Mouse (Mus musculus): ENCODE measurements at regions not wholly inside any gene's neighbourhood (a gene's known extent, or its start where the extent isn't known, plus 50 kb on each side); places are given as distances from the start of the nearest gene placed in this dataset.

DNA sequence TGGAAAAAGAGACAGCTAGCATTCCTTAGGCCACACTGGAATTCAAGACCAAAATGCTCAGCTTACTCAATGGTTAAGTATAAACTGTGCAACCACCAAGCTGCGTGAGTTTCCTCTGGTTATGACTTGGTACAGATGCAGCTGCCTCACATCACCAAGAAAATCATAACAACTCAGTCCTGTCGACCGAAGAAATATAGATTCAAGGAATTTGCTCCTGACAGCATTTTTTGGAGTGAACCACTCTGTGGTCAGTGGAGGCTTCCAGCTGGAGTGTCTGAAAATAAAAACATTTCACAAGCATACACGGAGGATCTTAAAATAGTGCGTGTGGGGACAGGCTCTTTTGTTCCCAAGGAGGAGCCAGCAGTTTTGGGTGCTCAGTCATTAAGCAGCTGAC is 253.8 kb downstream of the Bckdhb start:
- DNase-seq (ENCODE audit: low read depth, low spot score), result no peak

DNA sequence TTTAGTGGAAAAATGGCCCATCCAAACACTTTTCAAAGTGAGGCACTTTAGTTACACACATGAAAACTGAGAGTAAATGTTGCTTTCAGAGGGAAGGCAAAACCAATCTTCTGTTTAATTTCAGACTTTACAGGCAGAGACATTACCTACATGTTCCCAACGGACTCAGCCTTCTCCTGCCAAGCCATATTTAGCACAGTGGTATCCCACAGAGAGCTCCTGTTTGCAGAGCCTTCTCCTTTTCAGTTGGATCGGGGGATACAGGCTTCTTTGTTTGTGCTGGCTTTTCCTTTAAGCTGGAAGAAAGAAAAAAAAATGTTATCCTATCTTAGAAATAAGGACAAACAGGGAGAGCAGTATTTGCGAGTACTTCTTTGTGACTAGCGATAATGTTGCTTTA is 254.3 kb downstream of the Bckdhb start:
- no peak for DNase-seq (ENCODE audit: low read depth, low spot score)

DNA sequence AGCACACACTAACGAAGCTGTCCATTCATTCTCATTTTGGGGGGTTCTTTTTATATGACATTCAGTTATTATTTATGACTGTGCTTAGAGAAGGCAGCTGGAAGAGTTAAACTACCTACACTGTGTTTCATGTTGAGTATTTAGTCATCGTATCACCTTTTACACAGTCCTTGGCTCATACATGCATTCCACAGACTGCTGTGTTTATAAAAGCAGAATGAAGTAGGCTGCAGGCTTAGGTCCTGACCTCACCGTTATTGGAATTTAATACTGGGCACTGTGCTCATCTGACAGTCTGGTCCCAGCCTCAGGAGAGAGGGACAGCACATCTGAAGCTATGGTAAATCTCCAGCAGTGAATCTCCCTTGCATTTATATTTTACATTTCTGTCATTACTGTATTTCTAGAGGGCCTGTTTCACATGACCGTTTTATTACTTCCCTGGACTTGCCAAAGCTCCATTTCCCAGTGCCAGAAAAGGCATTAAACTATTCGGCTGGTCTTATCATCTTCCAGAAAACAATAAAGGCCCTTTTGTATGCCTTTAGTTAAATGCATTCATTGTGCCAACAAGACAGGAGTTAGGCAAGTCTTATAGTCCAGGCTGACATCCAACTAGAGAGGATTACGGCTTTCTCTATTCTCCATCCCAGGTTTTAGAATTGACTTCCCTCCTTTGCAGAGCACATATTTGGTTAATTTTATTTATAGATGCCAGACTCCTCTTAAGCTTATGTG is 258.9 kb downstream of the Bckdhb start:
- no peak for DNase-seq (ENCODE audit: low read depth, low spot score)

DNA sequence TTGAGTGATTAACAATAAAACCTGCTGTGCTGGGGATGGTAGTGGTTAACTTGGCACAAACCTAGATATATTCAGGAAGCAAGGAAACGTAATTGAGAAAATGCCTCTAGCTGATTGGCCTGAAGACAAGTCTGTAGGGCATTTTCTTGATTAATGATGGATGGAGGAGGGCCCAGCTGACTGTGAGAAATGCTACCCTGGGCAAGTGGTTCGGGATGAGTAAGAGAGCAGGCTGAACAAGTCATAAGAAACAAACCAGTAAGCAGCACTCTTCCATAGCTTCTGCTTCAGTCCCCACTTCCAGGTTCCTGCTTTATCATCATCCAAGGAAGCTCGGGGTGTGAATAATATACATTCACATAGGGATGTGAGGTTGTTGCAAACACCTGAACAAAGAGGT is 262.6 kb downstream of the Bckdhb start:
- no peak for DNase-seq (ENCODE audit: low read depth, low spot score)

DNA sequence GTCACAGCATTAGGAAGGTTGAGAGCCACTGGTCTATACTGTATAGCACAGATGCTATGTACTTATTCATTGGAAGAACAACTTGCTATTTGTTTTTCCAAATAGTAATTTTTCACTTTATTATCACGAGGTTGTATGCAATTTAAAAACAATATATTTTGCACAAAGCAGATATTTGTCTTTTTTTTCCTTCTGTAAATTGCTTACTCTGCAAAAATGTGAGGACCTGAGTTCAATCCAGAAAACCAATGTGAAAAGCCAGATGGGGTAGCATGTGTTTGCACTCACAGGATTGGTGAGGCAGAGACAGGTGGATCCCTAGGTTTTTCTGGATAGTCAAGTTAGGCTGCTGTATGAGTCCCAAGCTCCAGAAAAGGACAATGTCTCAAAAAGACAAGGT is 268.5 kb downstream of the Bckdhb start:
- no peak for DNase-seq (ENCODE audit: low read depth, low spot score)

DNA sequence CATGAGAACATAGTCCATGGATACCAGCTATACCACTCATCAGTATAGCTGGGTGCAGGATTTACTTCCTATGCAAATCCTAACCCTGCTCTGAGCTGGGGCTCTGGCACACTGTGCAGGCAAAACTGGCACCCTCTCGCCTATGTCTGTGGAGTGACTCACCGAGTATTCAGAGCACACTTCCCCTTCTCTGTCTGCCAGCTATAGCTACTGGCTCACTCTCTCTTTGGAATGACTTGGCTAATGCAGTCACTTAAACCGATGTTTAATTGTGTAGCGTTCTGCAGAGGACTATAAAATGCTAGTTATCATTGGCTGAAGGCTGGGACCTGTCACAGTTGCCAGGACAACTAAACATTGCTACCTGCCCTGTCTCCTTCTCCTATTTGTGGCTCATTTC is 269.8 kb downstream of the Bckdhb start:
- no peak for DNase-seq (ENCODE audit: low read depth, low spot score)

DNA sequence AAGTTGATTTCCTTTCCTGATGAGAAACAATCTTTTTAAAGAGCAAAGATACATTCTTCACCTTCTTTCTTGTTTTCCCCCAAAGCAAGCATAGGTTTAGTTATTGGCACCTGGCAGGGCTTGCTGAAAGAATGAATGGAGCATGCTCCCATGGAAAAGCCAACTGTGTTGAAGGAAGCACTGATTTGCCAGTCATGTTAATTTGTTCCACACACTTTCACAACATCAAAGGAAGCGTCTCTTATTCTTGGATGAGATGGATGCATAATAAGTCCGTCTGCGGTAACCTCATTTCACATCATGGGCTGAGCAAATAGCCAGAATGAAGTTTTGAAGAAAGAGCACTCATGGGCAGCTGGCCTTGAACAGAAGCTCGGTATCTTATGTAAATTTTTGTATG is 270.4 kb downstream of the Bckdhb start:
- no peak for DNase-seq (ENCODE audit: low read depth, low spot score)

DNA sequence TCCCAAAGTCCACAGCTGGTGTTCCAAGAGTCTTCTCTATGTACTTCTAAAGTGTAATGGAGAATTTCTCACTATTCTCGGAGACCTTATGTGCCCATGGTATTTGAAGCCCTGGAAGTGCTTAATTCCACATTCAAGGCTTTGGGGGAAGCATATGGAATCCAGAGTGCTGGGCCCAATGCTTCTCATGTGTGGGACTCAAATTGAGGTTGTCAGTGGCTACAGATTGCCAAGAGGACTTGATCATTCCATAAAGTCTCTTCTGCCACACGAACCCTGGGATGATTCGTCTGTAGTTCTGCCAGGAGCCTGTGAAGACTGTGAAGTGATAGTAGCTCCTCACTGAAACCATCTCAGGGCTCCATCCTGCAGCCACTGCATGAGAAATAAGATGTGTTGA is 275.3 kb downstream of the Bckdhb start:
- DNase-seq (ENCODE audit: low read depth, low spot score), result no peak

DNA sequence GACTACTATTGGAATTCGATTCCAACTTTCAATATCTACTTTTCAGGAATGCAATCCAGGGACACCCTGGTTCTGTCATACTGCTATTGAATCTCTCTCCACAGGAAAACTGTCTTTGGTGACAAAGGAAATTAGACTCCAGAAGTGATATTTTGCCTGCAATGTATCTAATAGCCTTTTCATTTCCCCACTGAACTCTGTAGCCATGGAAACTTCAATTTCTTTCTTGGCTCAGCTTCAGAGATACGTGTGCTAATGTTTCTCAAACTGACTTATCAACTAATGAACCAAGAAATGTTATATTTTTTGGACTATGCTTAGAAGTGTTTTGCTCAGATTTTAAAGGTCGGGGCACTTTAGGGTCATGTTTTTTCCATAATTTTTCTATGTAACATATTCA is 279.1 kb downstream of the Bckdhb start:
- DNase-seq (ENCODE audit: low read depth, low spot score), result no peak

DNA sequence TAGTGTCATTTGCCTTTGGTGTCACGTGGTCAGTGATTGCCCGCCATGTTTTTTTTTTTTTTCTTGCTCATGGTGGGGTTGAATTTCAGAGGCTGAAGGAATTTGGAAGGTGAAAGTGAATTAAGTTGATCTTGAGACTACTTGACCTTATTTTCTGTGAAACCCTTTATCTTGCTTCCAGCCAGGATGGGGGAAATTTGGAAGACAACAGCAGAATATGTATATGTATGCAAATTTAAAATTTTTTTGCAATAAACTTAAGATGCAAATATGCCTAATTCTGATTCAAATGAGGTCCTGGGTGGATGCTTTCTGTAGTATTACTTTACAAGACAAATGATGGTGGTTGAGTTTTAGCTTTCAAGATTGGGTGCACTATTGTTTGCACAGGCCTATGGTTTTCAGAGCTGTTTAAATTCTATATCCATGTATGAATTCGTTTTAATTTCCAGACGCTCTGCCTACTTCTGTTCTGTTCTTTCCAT is 315.6 kb downstream of the Bckdhb start:
- DNase-seq (ENCODE audit: low read depth, low spot score), result no peak

DNA sequence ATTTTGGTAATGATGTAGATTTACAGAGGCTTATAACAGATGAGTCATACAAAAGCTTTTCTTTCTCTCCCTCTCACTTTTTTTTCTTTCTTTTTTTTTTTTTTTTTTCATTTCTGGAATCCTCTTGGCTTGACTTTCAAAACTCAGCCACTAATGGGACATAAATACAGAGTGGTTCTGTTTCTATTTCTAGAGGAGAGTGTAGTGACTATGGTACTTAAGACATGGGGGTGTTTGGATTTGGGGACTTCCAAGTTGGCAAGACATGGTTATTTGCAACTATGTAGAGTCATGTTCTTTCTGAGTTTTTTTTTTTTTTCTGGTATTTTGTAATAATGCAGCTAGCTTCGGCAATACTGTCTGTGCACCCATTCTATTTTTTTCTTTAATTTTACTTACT is 324.8 kb downstream of the Bckdhb start:
- no peak for DNase-seq (ENCODE audit: low read depth, low spot score)

DNA sequence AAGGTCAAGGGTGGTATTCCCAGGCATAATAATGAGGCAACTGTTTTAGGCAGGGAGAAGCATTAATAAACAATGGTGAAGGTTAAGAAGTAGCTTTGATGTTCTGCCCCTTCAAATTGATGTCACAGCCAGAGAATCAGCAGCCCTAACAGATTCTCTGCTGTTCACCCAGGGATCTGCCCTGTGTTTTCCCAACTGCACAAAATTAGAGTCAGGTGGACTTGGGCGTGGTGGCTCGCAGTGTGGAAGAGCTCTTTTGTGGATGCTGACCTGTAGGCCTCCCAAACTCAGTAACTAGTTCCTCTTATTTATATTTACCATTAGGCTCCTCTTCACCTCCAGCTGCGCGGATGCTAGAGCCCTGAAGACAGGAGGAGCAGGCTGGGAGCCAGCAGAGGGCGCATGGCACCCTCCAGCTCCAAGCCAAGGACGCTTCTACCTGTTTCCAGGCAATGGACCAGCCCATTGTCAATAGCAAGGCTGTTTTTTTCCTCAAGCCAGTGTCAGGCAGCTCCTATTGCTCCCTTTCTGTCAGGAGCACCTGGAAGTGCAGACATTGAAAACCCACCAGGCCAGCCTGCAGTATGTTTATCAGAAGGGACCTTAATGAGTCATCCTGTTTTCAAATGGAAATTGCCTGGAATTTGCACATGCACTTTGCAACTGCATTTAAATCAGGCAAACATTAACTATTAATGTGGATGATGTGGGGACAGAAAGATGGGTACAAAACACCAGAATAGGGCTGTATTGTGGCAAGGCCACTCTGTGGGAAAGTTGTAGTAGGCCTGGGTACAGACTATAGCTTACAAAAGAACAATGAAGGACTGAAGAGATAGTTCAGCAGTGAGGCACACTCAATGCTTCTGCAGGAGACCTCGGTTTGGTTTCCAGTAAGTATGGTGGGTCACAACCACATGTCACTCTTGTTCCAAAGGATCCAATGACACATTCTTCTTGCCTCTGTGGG is 328.4 kb downstream of the Bckdhb start:
- peak; percentile 51 for DNase-seq (ENCODE audit: low read depth, low spot score)

DNA sequence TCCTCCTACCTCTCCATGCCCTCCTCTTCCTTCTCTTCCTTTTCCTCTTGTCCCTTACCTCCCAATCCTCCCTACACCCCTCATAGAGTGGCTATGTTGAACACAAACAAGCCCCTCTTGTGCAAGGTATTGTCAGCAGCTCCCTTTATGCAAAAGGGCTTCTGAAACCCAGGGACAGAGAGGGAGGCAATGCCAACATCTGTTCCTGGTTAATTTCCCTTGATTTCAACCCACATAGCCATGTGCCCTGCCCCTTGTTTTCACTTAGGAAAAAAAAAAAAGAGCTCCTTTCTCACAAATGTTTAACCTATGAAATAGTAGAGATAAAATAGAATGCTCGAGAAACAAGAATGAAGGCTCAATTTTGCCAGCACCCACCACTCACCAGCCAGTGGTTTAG is 333.5 kb downstream of the Bckdhb start:
- no peak for DNase-seq (ENCODE audit: low read depth, low spot score)

DNA sequence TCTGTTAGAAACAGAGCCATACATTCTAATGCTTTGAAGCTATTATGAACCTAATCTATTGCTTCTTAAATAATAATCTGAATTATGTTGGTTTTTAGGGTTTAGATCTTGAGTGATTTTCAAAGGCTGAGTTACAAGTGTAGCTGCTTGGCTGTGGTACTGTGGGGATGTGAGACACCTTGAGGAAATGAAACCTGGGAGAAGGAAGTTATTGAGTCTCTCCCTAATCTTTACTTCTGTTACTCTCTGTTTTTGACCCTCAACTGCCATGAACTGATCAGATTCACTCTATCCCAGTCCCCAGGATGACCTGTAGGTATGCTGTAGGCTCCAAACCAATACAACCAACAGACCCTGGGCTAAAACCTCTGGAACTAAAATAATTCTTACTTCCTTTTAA is 334.8 kb downstream of the Bckdhb start:
- no peak for DNase-seq (ENCODE audit: low read depth, low spot score)

DNA sequence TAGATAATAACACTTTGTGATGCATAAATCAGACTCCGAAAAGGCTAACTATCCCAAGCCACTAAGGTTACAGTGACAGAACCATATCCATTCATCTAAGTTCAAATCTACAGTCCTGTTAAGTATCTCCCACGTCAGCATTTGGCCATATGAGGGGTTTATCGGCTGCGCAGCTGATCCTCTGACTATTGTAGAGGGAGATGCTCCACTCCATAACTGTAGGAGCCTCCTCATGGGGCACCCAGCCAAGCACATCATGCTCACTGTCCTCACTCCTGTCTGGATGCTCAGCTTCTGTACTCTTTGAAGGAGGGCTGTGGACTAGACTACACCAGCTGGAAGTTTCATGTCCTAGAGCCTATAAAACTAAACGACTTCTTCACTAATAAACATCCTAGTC is 337.2 kb downstream of the Bckdhb start:
- no peak for DNase-seq (ENCODE audit: low read depth, low spot score)

DNA sequence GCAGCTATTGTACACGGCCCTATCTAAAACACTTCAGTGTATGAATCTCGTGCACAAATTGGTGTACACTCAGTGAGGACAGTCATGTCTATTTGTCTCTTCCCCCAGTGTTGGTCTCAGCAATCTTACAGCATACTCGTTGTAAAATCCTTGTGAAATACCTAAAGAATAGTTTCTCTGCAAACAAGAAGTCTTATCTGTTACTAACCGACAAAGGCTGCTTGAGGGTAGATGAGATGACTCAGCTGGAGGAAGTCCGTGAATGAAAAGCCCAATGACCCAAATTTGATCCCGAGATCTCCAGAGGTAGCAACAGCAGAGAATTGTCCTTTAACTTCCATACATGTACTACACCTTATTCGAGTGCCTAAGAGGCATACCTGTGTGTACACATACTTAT is 342.0 kb downstream of the Bckdhb start:
- DNase-seq (ENCODE audit: low read depth, low spot score), result no peak

DNA sequence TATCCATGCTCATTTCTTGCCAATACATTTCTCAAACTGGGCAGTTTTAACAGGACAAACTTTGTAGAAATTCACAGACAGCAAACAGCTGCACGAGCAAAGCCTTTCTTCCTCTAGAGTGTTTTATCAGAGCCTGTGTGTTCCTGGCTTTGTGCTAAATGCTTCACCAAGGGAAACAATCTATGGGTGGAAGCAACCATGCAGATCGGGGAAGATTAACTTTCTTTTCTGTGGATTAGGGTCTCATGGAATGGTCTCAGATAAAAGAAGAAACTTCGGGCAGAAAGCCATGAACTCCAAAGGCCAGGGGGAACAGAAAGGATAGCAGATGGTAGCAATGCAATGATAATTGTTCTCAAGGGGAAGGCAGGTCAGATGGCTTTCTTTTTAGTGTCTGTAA is 349.7 kb downstream of the Bckdhb start:
- DNase-seq (ENCODE audit: low read depth, low spot score), result no peak

DNA sequence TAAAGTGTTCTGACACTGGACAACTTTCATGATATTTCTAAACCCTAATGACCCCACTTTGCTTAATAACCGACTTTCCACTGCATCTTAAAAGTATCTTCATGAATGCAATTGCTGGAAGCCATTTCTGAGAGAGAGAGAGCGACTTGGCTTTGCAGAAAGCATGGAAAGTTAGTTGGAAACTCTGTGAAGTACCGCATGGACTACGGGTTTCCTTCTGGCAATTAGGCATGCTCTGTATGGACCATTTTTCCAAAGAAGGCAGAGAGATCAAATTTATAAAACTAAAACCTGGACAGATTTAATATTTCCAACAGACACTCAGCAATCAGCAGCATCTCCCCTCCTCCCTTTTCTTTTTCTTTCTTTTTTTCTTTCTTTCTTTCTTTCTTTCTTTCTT is 353.4 kb downstream of the Bckdhb start:
- no peak for DNase-seq (ENCODE audit: low read depth, low spot score)

DNA sequence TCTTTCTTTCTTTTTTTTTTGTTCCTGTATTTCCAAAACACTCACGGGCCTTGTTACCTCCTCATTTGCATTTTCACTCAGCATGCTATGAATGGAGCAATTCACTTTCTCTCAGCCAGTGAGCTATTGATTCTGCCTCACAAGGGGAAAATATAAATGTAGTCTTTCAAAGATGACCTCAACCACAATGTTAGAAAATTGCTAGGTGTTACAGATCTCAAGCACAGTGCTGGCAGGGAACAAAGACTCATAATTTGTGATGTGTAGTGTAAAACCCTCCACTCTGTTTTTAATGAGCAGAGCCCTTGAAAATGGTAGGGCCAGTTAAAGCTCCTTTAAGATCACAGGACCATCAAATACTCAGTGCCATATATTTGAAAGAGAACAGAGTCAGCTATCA is 353.8 kb downstream of the Bckdhb start:
- DNase-seq (ENCODE audit: low read depth, low spot score), result no peak

DNA sequence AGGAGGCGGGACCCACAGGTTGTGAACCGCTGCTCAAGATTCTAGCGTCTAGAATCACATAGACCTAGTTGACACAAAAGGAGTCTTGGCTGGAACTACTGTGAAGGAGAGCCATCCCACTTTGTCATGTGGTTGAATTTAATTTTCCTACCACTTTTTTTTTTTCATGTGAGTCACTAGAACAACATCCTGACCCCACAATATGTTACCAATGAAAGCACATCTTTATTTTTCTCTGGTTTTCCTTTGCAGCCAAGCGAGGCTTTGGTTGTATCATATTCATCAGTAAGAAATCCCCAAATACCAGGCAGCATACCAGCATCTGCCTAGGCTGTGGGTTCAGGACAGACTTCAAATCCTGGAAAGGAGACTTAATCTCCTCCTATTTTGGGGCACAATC is 356.0 kb downstream of the Bckdhb start:
- no peak for DNase-seq (ENCODE audit: low read depth, low spot score)

DNA sequence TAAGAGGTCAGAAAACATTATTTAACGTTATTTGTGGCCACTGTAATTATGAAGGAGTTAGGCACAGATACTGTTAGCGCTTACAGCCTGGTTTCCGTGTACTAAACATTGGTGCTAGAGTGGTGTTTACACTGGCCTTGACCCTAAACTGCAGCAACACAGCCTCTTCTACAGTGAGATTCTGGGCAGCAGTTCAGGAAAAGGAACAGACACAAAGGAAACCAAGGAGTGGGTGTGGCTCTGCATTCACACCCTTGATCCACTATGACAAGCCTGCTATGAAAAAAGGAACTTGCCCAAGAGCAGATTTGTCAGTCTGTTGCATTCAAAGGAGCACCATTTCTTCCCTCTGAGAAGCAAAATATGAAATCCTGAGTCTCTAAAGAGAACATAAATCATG is 356.7 kb downstream of the Bckdhb start:
- no peak for DNase-seq (ENCODE audit: low read depth, low spot score)

DNA sequence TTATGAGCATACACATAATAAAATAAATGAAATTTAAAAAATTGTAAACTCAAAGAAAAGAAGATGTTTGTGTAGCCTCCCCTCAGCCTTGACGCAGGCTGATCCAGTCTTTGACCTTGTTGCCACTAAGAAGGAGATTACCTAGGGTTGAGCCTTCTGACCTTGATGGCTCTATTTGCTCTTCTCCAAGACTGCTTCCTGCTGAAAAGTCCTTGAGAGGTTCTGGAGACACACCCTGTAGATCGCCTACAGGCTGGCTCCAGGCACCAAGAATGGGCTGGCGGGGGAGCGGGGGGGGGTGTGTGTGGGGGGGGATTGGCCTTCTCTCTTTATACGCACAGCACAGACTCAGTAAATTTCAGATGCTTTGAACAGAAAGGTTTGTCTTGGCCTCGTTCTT is 358.4 kb downstream of the Bckdhb start:
- no peak for DNase-seq (ENCODE audit: low read depth, low spot score)

DNA sequence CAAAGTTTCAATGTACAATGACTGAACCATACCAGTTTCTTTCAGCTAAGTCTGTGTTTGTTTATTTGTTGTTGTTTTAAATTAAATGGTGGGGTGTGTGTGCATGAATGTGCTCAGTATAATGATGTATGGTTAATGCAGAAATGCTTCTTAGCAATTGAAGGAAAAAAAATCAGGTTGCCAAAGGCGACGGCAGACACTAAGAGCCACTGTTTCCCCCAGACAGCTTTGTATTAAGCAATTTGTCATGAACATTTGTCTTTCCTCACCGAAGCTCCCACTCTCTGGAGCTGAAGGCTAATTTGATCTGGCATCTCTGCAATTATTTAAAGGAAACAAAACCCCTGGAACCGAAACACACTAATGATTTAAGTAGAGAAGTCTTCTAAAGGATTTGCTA is 360.7 kb downstream of the Bckdhb start:
- DNase-seq (ENCODE audit: low read depth, low spot score), result no peak

All from CD4-positive, CD25-positive, alpha-beta regulatory T cell, adult 2 months (primary cell).